Mouse (Mus musculus): Measurements from ENCODE around the gene Clip1.

DNA sequence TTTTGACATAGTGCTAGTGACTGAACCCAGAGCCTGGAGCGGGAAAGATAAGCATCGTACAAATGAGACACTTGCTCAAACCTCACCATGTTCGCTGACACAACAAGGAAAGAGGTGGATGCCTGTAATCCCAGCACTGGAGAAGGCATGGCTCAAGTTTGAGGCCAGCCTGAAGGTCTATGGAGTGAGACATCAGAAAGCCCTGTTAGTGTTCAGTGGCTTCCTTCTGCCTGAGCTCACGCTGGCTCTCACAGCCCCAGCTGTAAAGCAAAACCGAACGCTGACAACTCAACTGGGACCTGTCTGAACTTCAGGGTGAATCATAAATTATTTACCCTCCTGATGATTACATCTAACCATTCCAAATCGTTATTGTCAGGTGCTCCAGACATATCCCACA, 18.5 kb downstream of the Clip1 start:
- TF ChIP-seq CTCF (IDR thresholded peaks at IDR 0.05; ENCODE audit: borderline replicate concordance, insufficient read depth, low read length) (no peak), POLR2A (IDR thresholded peaks at IDR 0.05; ENCODE audit: low read depth, low read length) (no peak)

Measured in embryonic fibroblast, embryonic 13.5 days (primary cell).